Mouse (Mus musculus): ENCODE measurements around the gene Eif3i.

DNA sequence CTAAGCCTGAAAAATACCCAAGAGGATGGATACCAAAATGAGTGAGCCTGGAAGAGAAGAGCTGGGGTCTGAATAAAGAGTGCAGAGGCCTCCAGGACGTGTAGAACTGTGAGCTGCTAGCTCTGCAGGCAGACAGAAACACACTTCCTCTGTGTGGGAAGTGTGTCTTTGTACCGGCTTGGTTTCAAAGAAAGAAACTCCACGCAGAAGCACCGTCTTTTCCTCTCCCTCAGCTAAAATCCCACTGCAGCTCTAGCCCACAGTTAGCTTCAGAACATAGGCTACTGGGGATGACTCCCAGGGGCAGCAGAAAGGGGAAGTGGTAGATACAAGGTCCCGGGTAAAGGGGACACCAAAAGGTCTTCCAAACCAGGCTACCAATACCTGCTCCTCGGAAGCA is 44.8 kb upstream of the Eif3i start:
- TF ChIP-seq CTCF (IDR thresholded peaks at IDR 0.05; ENCODE audit: control insufficient read depth, insufficient read depth, insufficient replicate concordance, low read depth, low read length) (no peak), POLR2A (IDR thresholded peaks at IDR 0.05; ENCODE audit: control insufficient read depth, low read depth, low read length) (no peak)

Measured in testis, adult 2 months (tissue).